Mouse (Mus musculus): Measurements from ENCODE around the gene Dennd1a.

DNA sequence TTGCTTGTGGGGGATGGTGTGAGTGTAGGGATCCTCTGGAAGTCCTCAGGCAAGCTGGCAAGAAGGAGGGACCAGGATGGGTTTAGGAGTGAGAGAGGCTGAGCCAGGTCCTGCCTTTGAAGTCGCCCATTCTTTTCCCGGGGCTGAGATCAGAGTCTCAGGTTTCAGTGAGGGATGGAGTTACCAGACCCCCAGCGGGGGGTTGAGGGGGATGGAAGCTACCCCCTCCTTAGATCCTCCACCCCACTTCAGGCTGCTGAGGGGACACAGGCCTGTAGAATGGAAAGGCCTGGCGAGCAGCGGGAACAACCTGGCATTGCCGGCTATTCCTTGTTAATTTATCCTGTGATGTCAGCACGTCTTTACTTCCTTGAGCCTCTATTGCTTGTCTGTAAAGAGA, 505.2 kb downstream of the Dennd1a start:
- no peak for TF ChIP-seq CTCF (IDR thresholded peaks at IDR 0.05; ENCODE audit: low read depth, low read length)
- no peak for TF ChIP-seq POLR2A (IDR thresholded peaks at IDR 0.05; ENCODE audit: insufficient read depth, low read length)
- TF ChIP-seq EP300 (IDR thresholded peaks at IDR 0.05; ENCODE audit: insufficient read depth, low read depth, low read length), result no peak

All from ES-Bruce4 (cell line).